ENCODE assay signal across 25 mouse cellular contexts in the genomic region with DNA sequence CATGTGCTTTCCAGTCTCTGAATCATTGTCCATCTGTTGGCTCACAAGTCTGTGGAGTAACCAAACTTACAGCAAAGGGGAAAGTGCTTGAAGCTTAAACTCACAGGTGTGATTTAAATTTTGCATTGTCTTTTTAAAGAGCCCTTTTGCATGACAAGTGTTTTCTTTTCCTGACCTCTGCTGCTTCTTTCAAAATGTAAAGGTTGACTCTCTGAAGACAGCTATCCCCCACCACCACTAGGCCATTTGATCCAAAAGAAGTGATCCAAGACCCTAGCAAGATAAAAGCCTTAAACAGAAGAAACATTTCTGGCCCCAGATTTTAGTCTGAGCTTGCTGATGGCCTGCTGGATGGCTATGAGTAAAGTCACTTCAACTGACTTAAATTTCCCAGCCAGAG.
"Had no signal": no experiment of that assay in that cellular context is flagged by ENCODE, and none has a peak within 500 bp of the region (broad histone marks: within the 10 kb centered on the region; RNA-seq: fewer than 3 reads in every experiment).

No protein-coding gene starts in this region.

- DNase-seq: gastrocnemius, postnatal 14 days; gastrocnemius, postnatal 36 days; heart, postnatal 14 days; heart, postnatal 36 days; kidney, adult 18-20 months; kidney, adult 8-10 months; kidney, postnatal 10 days; kidney, postnatal 25 days; kidney, postnatal 4 days; left cerebral cortex, postnatal 4 days had no signal

- H3K9me3 ChIP-seq: heart, embryonic 13.5 days; heart, embryonic 15.5 days; hindbrain, embryonic 12.5 days; intestine, embryonic 15.5 days; limb, embryonic 13.5 days; limb, embryonic 15.5 days; liver, embryonic 12.5 days had no signal

- H3K27ac ChIP-seq: heart, embryonic 13.5 days; heart, embryonic 15.5 days; hindbrain, embryonic 12.5 days; hindbrain, embryonic 14.5 days; intestine, embryonic 15.5 days; layer of hippocampus, adult 2 months; left cerebral cortex, adult 2 months; limb, embryonic 13.5 days; liver, embryonic 12.5 days; liver, embryonic 14.5 days had no signal

- H3K4me3 ChIP-seq: heart, embryonic 13.5 days; heart, embryonic 15.5 days; hindbrain, embryonic 12.5 days; intestine, embryonic 15.5 days; layer of hippocampus, adult 2 months; left cerebral cortex, adult 2 months; limb, embryonic 13.5 days; limb, embryonic 15.5 days; liver, embryonic 12.5 days had no signal

- H3K9ac ChIP-seq: heart, embryonic 13.5 days; heart, embryonic 15.5 days; hindbrain, embryonic 12.5 days; hindbrain, embryonic 14.5 days; intestine, embryonic 15.5 days; limb, embryonic 13.5 days; limb, embryonic 15.5 days; liver, embryonic 12.5 days; liver, embryonic 14.5 days had no signal

- H3K36me3 ChIP-seq: heart, embryonic 13.5 days; heart, embryonic 15.5 days; hindbrain, embryonic 12.5 days; intestine, embryonic 15.5 days; limb, embryonic 13.5 days; limb, embryonic 15.5 days; liver, embryonic 12.5 days had no signal

- ATAC-seq: hindbrain, embryonic 16.5 days; inflammation-experienced regulatory T-cells, adult 6 months; intestine, embryonic 15.5 days; intestine, postnatal 0 days; liver, embryonic 12.5 days had no signal

- H3K4me2 ChIP-seq: heart, embryonic 11.5 days; heart, embryonic 13.5 days; heart, embryonic 15.5 days; hindbrain, embryonic 12.5 days; hindbrain, embryonic 14.5 days; intestine, embryonic 15.5 days; limb, embryonic 13.5 days; limb, embryonic 15.5 days; liver, embryonic 12.5 days had no signal

- H3K27me3 ChIP-seq: hindbrain, embryonic 12.5 days; intestine, embryonic 15.5 days; limb, embryonic 13.5 days; limb, embryonic 15.5 days; liver, embryonic 12.5 days had no signal

- H3K4me1 ChIP-seq: liver, embryonic 12.5 days had no signal
